Mouse (Mus musculus) gastrocnemius, adult 8-10 months (tissue): Measurements from ENCODE around the gene Spata7. TPM values are rescaled to one million over a fixed set of nuclear protein-coding genes. Genes with fewer than 3 reads are reported as not detected.

Source experiments
- DNase-seq, 2 experiments: peaks; one replicate each; pipeline ENCODE4 v3.0.0; 2022; ENCODE audit warnings: low spot score in 2 of 2
- total RNA-seq, 4 experiments: library from RNA; stranded (reverse); gene quantifications; 2 replicates each; pipeline ENCODE4 v1.2.4; 2022

Gene Spata7
- total RNA-seq, 4 experiments from 2014 or later, result 3.0 to 4.0 (median 3.4) TPM

- DNase-seq, result peak in 1 of 2 experiments; percentile 1
These were observed 42.5 kb downstream of the Spata7 start for GRCm38 (mm10) chr12:98670429-98670828.

DNA sequence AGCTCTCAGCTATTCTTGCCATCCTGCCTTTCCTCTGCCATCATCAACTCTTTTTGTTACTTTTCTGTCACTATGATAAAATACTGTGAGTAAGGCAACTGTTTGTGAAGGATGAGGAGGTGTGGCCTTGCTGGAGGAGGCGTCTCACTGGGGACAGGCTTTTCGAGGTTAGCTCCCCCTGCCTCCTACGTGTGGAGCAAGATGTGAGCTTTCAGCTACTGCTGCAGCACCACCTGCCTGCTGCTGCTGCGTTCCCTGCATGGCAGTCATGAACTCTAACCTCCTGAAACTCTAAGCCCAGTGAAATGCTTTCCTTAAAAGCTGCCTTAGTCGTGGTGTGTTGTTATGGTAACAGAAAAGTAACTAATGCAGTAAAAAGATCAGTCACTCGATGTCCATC is 45.9 kb downstream of the Spata7 start:
- no peak for DNase-seq

GRCm38 (mm10) chr12:98674627-98675143 is 46.7 kb downstream of the Spata7 start:
- peak; percentile 55 to 60 for DNase-seq

GRCm38 (mm10) chr12:98676861-98677260 is 48.9 kb downstream of the Spata7 start:
- DNase-seq, result no peak

GRCm38 (mm10) chr12:98677336-98677735 is 49.4 kb downstream of the Spata7 start:
- DNase-seq, result no peak

DNA sequence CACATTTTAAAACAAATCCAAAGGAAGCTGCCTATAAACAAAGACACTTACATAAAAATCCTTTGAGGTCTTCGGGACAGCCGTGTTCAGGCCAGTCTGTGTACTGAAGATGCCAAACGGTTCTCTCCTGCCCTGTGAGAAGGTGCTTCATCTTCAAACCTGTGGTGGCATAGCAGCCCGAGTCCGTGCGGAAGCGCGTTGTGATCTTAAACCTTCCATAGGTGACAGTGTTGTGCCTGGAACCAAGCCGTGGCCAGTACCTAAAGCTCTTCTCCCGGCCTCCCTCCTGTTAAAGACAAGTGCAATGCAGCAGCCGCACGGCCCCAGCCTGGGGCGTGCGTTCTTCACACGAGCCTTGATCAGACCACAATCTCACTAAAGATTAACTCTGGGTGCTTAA is 51.9 kb downstream of the Spata7 start:
- DNase-seq, result no peak

DNA sequence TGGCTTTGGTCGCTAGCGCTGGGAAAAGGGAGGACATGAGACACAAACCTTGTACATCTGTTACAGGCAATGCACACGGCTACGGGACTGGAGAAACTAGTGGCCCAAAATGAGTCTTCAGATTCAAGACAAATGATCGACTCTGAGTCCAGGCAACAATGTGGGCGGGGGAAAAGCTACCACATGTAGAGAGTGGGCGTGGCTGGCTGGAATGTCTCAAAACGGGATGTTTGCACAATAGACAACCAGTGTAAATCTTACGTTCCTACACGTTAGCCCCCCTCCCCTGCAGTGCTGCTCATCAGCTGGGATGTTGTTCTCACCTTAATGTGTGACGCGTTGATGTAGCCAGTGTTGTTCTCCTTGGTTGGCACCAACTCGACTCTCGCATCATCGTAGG is 54.2 kb downstream of the Spata7 start:
- DNase-seq, result no peak

GRCm38 (mm10) chr12:98683171-98683570 is 55.2 kb downstream of the Spata7 start:
- DNase-seq, result no peak

DNA sequence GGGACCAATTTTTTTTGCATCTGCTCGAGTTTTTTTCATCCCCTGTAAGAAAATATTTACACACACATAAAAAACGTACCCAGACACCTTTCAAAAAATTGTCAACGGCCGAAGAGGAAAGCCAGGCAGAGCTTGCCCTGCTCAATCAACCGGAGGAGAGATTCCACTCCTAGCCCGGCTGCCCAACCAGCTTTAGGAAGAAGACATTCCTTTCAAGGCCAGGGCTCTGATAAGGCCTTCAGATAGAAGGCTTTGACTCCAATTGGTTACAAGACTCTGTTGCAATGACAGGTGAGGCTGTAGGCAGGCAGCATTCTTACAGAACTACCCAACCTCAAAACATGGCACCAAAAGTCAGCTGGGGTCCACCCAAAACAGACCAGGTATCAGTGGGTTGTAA is 55.6 kb downstream of the Spata7 start:
- DNase-seq, result no peak

DNA sequence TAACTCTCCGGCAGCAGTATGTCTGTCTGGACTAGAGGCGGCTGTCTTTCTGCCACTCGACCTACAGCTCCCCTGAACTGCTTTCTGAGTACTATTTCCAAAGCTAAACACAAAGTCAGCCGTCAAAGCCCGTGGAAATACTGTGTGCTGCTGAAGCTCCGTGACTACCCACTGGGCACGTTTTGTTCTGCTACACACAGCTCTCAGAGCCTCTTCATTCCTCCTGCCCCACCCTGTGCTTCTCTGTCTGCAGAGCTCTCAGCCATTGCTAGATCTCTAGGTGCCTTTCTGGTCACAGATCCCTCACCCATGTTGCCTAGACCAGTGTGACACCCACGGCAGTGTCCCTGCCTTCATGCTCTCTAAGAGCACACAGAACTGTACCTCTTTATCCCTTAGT is 62.3 kb downstream of the Spata7 start:
- no peak for DNase-seq

- DNase-seq, result no peak
These were observed 69.2 kb downstream of the Spata7 start for GRCm38 (mm10) chr12:98697202-98697601.

GRCm38 (mm10) chr12:98701564-98701963 is 73.6 kb downstream of the Spata7 start:
- no peak for DNase-seq

DNA sequence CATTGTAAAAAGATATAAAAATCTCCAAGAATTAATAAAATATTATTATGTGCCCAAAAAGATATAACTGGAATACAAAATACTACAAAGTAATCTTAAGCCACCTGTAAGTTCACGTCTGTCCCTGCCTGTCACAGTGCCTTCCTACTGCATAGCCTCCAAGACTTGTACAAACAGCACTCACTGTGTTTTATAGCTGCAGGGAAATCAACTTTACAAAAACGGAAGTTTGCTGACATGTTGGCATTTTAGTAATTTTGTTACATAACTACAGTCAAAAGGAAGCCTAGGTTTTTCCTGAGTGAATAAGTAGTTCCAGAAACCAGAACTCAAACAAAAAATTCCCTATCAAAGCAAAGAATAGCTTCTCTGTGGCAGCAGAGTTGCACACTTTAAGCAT is 75.6 kb downstream of the Spata7 start:
- DNase-seq, result no peak

GRCm38 (mm10) chr12:98703961-98704360 is 76.0 kb downstream of the Spata7 start:
- no peak for DNase-seq

DNA sequence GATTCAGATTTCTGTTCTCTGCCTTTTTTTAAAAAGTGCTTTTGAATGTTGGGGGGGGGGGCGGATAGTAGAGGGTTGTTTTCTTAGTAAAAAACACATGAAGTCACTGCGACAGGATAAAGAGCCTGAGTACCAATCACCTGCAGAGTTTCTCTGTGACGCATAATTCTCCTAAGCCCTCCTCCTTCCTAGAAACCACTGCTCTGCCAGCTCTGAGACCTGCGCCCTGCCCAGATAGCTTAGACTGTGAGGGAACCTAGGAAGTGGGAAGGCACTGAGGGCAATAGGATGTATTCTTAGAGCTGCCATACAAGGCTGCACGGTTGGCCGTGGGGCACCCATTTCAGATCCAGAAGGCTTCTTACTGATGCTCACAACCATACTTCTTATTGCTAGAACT is 84.9 kb downstream of the Spata7 start:
- no peak for DNase-seq

DNA sequence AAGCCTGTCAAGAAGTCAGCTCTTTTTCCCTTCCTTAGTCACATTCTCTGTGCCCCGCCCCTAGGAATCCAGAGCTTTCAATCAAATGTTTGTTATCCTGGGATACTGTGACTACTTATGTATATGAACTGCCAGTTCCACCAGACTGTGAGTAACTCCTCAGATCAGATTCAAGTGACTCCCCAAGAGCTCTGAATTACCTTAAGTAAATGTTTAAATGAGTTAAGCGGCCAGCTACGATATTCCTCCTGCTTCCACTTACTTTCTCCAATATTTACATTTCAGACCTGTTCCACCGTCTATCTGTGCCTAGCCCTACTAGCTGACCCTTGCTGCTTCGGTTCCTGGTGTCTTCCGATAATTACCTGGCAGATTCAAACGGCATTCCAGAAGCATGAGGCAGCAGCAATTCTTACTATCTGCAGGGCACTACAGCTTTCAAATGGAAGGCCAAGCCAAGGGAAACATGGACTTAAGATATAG is 85.7 kb downstream of the Spata7 start:
- no peak for DNase-seq

DNA sequence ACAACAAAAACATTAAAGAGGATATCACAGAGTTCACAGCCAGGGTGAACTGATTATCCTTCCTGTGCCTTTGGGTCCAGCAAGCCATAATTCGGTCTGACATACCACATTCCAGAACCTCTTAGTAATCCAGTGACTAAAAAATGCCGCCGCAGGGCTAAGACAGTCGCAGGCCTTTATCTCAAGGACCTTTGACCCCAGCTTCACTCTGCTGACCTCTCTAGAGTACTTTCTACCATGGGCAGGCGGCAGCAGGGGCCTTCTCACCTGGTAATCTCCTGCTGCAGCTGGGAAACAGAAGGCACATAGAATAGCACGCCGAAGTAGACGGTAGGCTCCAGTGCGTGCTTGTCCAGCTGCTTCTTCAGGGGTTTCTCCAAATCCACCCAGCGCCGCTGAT is 86.8 kb downstream of the Spata7 start:
- no peak for DNase-seq

DNA sequence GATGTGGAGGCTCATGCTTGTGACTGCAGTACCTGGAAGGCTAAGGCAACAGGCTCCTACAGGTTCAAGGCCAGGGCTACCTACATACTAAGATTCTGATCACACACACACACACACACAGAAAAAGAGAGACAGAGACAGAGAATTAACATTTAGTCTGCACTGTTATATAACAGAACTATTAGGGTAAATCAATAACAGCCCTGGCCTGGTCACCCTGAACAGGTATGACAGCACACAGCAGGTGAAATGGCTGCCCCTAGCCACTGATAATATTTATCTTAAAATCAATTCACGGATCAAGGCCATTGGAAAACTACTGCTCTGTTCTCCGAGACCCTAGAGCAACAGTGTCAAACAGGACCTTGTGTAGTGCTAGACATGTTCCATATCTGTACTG is 88.2 kb downstream of the Spata7 start:
- DNase-seq, result no peak

Other genes with a start within 250 kb of the Spata7 start
- not detected for gene Kcnk10, start 49.8 kb upstream of the Spata7 start, total RNA-seq
- 10 to 100 TPM; 35.2 to 44.5 (median 39.7) TPM for gene Ptpn21, start 109.2 kb downstream of the Spata7 start, total RNA-seq
- 10 to 100 TPM; 46.7 to 55.3 (median 49.1) TPM for gene Zc3h14, start 118.8 kb downstream of the Spata7 start, total RNA-seq